Mouse (Mus musculus) spleen, adult 2 months (tissue): ENCODE measurements around the gene Ddr1.

Experiments used
- CTCF ChIP-seq: fragments of 200-500 bp; IDR thresholded peaks from 2 replicates; pipeline ENCODE4 v1.5.1; 2011; ENCODE audit warnings: mild to moderate bottlenecking, inconsistent platforms; ENCODE audit not compliant: insufficient read depth, insufficient read length, insufficient replicate concordance; ENCODE audit errors: extremely low read depth
- POLR2A ChIP-seq: fragments of 200-500 bp; IDR thresholded peaks from 2 replicates; pipeline ENCODE4 v1.6.1; 2011; ENCODE audit warnings: low read depth, low read length, inconsistent platforms

- TF ChIP-seq POLR2A (no peak), CTCF (no peak)
Observed at GRCm38 (mm10) chr17:35702605-35703004, 1.8 kb downstream of the Ddr1 start.
